Mouse (Mus musculus): Measurements from ENCODE around the gene Gpatch3. TPM values are rescaled to one million over a fixed set of nuclear protein-coding genes. Genes with fewer than 3 reads are reported as not detected.
A peak's percentile ranks its signal among the peaks of the same experiment; 100 is the strongest.

Gpatch3 gene
- polyA plus RNA-seq (2016; fragmentation: Nextera tagmentation; extraction: Ambion mirVana): 10.7 and 12.2 TPM in 2 replicates

DNA sequence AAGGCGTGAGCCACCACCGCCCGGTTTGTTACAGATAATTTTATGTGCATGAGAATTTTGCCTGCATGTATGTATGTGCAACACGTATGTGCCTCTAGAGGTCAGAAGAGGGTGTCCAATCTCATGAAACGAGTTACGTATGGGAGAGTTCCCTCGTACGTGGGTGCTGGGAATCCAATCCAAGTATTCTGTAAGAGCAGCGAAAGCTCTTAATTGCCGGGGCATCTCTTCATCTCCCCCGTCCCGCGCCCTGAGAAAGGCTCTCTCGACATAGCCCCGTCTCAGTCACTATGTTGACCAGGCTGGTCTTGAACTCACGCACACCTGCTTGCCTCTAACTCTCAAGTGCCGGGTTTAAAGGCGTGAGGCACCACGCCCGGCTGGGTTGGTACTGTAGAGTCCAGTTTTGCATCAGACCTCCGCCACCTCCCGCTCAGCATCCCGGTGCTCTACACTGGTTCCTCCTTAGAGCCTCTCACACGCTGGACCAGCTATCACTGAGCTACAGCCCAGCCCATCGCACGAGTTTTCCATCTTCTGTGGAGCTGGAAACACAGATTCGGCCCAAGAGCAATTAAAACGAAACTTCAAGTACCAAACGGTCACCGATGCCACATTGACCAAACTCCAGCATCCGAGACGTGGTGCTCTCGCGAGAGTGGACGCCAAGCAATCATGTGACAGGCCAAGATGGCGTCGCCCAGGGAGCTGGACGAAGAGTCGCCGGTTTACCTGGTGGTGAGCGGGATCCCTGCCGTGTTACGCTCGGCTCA, at the start of gene Gpatch3:
Gene Gpatch3 (plus strand): TSS at position 676 of the 773 bp plus-strand sequence.
- Histone ChIP-seq H3K36me3 (replicated peaks) (peaks cover 16% of the 10 kb centered on the region), H3K4me3 (peak within 1 kb of the TSS; percentile 97), H3K9me3 (no peaks in the 10 kb centered on the region), H3K27me3 (replicated peaks; ENCODE audit: low read depth, poor library complexity, severe bottlenecking) (no peaks in the 10 kb centered on the region), H3K4me1 (peaks cover 24% of the 10 kb centered on the region), H3K27ac (replicated peaks) (peak within 1 kb of the TSS; percentile 89)
- 8% methylated on average over 44 of the region's 44 CpGs for WGBS
- peak; percentile 93 for DNase-seq (ENCODE audit: low spot score)

GRCm38 (mm10) chr4:133527788-133528187, 46.8 kb upstream of the Gpatch3 start:
- DNase-seq (ENCODE audit: low spot score): no peak
- H3K4me1 ChIP-seq: no peaks in the 10 kb centered on the region
- 66% methylated on average over 16 of the region's 16 CpGs for WGBS
- H3K9me3 ChIP-seq: 0 out of 2 replicates have a peak, but pooled peaks cover 3% of the 10 kb centered on the region
- H3K4me3 ChIP-seq: no peak overlapping the region
- H3K27me3 ChIP-seq (replicated peaks; ENCODE audit: low read depth, poor library complexity, severe bottlenecking): no peaks in the 10 kb centered on the region
- peaks cover 67% of the 10 kb centered on the region for H3K36me3 ChIP-seq (replicated peaks)
- H3K27ac ChIP-seq (replicated peaks): no peak overlapping the region

DNA sequence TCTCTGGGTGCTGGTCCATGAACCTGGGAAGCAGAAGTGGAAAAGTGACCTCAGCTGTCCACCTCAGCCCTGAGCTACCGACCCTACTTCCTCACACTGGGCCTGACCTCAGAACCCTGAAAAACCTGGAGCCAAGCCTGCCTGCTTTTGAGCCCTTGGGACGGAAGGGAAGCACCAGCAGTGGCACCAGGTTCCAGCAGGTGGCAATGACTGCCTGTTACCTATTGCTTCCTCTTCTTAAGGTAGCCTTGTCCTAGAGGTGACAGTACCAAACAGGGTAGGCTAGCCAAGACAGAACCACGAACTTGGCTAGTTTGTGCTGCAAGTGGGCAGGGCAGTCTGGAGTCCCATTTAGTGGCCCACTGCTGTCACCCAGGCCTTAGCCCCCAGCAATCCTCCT, 41.8 kb upstream of the Gpatch3 start:
- H3K4me1 ChIP-seq: no peaks in the 10 kb centered on the region
- no peaks in the 10 kb centered on the region for H3K27me3 ChIP-seq (replicated peaks; ENCODE audit: low read depth, poor library complexity, severe bottlenecking)
- H3K9me3 ChIP-seq: no peaks in the 10 kb centered on the region
- H3K4me3 ChIP-seq: no peak overlapping the region
- H3K36me3 ChIP-seq (replicated peaks): peaks cover 100% of the 10 kb centered on the region
- no peak overlapping the region for H3K27ac ChIP-seq (replicated peaks)
- WGBS: 89% methylated on average over 3 of the region's 3 CpGs
- no peak for DNase-seq (ENCODE audit: low spot score)

GRCm38 (mm10) chr4:133536081-133536480, 38.5 kb upstream of the Gpatch3 start:
- Histone ChIP-seq H3K27me3 (replicated peaks; ENCODE audit: low read depth, poor library complexity, severe bottlenecking) (no peaks in the 10 kb centered on the region), H3K36me3 (replicated peaks) (peaks cover 100% of the 10 kb centered on the region), H3K4me3 (no peak overlapping the region), H3K27ac (replicated peaks) (no peak overlapping the region), H3K4me1 (no peaks in the 10 kb centered on the region), H3K9me3 (no peaks in the 10 kb centered on the region)
- DNase-seq (ENCODE audit: low spot score): no peak
- WGBS: 89% methylated on average over 3 of the region's 3 CpGs

DNA sequence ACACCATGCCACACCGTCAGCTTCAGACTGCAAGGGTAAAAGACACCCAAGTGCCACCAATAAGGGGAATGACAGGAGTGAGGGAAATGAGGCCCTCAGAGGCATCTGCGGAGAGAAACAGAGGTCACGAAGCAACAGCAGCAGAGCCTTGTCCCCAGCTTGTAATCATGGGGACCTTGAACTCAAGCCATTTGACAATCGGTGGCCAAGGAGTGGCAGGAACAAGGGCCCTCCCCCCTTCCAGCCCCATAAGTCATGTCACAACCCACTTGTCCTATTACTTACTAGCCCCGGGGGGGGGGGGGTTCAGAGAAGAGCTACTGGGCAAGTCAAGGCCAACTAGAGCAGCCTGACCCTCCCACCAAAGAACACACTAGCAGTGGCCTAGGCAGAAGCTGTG, 37.9 kb upstream of the Gpatch3 start:
- H3K4me3 ChIP-seq: no peak overlapping the region
- 93% methylated on average over 5 of the region's 5 CpGs for WGBS
- peaks cover 100% of the 10 kb centered on the region for H3K36me3 ChIP-seq (replicated peaks)

GRCm38 (mm10) chr4:133545272-133546231, 29.0 kb upstream of the Gpatch3 start, which contains the start of gene Nudc:
Gene Nudc, minus strand, starts transcription at chr4:133545996.
- peaks cover 38% of the 10 kb centered on the region for H3K36me3 ChIP-seq (replicated peaks)
- peak within 1 kb of the TSS; percentile 92 for H3K27ac ChIP-seq (replicated peaks)
- WGBS: under 1% methylated on average over 77 of the region's 77 CpGs
- H3K4me3 ChIP-seq: peak within 1 kb of the TSS; percentile 97
- no peaks in the 10 kb centered on the region for H3K9me3 ChIP-seq
- H3K27me3 ChIP-seq (replicated peaks; ENCODE audit: low read depth, poor library complexity, severe bottlenecking): no peaks in the 10 kb centered on the region
- peaks cover 23% of the 10 kb centered on the region for H3K4me1 ChIP-seq
- DNase-seq (ENCODE audit: low spot score): peak; percentile 98

More for the DNA sequence above, 37.9 kb upstream of the Gpatch3 start:
- no peaks in the 10 kb centered on the region for H3K9me3 ChIP-seq
- no peaks in the 10 kb centered on the region for H3K4me1 ChIP-seq
- H3K27ac ChIP-seq (replicated peaks): no peak overlapping the region
- no peak for DNase-seq (ENCODE audit: low spot score)
- H3K27me3 ChIP-seq (replicated peaks; ENCODE audit: low read depth, poor library complexity, severe bottlenecking): no peaks in the 10 kb centered on the region

DNA sequence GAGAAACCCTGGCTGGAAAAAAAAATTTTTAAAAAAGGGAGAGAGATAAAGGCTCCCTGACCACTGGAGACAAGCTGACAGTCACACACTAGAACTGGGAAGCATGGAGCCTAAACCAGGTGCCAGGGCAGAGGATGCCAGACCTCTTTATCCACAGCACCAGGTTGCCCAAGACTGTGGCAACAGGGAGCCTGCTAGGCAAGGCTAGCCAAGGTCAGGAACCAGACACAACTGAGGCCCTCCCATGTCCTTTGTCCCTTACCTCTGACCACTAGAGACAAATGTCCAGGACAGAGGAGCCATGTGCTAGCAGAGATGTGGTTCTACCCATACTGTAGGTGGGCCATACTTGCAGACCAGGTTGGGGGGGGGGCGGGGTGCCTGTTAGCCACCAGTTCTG, 22.5 kb upstream of the Gpatch3 start:
- H3K9me3 ChIP-seq: no peaks in the 10 kb centered on the region
- DNase-seq (ENCODE audit: low spot score): no peak
- H3K27ac ChIP-seq (replicated peaks): no peak overlapping the region
- WGBS: 86% methylated on average over 1 of the region's 1 CpGs
- no peaks in the 10 kb centered on the region for H3K36me3 ChIP-seq (replicated peaks)
- H3K4me3 ChIP-seq: no peak overlapping the region
- H3K4me1 ChIP-seq: peaks cover 7% of the 10 kb centered on the region
- H3K27me3 ChIP-seq (replicated peaks; ENCODE audit: low read depth, poor library complexity, severe bottlenecking): peaks cover 27% of the 10 kb centered on the region

DNA sequence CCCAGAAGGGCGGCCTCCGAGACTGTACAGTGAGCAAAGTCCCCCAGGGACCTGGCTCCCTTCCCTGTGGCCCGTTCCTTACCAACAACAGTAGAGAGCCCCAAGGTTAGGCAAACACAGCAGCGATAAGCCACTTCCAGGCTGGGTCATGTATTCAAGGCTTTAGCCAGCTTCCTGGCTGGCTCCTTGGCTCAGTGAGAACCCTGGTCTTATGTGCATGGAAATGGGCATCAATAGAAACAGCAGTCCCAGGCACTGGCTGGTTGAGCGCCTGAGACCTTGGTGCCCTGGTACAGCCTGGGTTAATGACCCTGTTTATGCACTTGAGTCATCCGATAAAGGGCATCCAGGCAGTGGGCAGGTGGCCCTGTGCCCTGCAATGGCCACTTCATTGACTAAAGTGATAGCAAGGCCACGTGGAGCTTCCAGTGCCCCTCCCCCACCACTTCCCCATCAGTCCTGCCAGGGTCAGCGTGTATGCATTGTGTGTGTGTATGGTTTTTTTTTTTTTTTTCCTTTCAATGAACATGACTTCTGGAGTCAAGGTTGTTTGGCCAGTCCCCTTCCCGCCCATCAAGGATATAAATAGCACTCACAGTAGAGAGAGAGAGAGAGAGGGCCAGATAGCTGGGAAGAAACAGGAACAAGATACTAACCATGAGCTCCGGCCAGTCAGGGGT, 21.6 kb upstream of the Gpatch3 start, which contains the start of gene Nr0b2:
Gene Nr0b2 (plus strand): TSS at position 609 of the 680 bp plus-strand sequence.
- Histone ChIP-seq H3K9me3 (no peaks in the 10 kb centered on the region), H3K36me3 (replicated peaks) (no peaks in the 10 kb centered on the region), H3K4me1 (peaks cover 15% of the 10 kb centered on the region), H3K4me3 (no peak within 1 kb of the TSS), H3K27me3 (replicated peaks; ENCODE audit: low read depth, poor library complexity, severe bottlenecking) (peaks cover 27% of the 10 kb centered on the region), H3K27ac (replicated peaks) (no peak within 1 kb of the TSS)
- WGBS: 74% methylated on average over 10 of the region's 10 CpGs
- DNase-seq (ENCODE audit: low spot score): no peak

- no peak overlapping the region for H3K27ac ChIP-seq (replicated peaks)
- no peak overlapping the region for H3K4me3 ChIP-seq
- WGBS: 78% methylated on average over 19 of the region's 19 CpGs
- no peaks in the 10 kb centered on the region for H3K36me3 ChIP-seq (replicated peaks)
- H3K9me3 ChIP-seq: no peaks in the 10 kb centered on the region
- H3K27me3 ChIP-seq (replicated peaks; ENCODE audit: low read depth, poor library complexity, severe bottlenecking): peaks cover 27% of the 10 kb centered on the region
- H3K4me1 ChIP-seq: peaks cover 15% of the 10 kb centered on the region
- DNase-seq (ENCODE audit: low spot score): no peak
These were observed 20.9 kb upstream of the Gpatch3 start for GRCm38 (mm10) chr4:133553448-133554330.

- Histone ChIP-seq H3K9me3 (no peaks in the 10 kb centered on the region), H3K27me3 (replicated peaks; ENCODE audit: low read depth, poor library complexity, severe bottlenecking) (peaks cover 16% of the 10 kb centered on the region), H3K4me1 (peaks cover 15% of the 10 kb centered on the region), H3K27ac (replicated peaks) (no peak overlapping the region), H3K4me3 (no peak overlapping the region), H3K36me3 (replicated peaks) (no peaks in the 10 kb centered on the region)
- DNase-seq (ENCODE audit: low spot score): no peak
- 27% methylated on average over 10 of the region's 10 CpGs for WGBS
These were observed 17.4 kb upstream of the Gpatch3 start for GRCm38 (mm10) chr4:133557041-133557717.

DNA sequence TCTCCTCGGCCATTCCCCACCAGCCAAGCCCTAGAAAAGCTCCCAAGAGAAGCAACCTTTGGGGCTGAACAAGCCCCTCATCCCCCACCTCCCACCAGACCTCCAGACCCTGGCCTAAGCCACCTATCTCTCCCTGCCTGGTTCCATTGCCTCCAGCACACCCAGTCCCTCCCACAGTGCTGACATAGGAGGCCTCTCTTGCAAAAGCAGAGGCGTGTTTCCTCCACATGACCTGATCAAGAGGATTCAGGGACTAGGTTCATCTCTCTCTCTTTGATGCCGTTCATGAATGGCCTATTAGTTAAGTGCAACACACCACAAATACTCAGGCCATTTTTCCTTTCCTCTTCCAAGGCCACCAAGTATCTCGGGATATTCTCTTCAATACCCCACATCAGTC, 14.7 kb upstream of the Gpatch3 start:
- no peak overlapping the region for H3K4me3 ChIP-seq
- WGBS: 82% methylated on average over 4 of the region's 4 CpGs
- peaks cover 9% of the 10 kb centered on the region for H3K4me1 ChIP-seq
- H3K27ac ChIP-seq (replicated peaks): no peak overlapping the region
- no peak for DNase-seq (ENCODE audit: low spot score)
- H3K36me3 ChIP-seq (replicated peaks): no peaks in the 10 kb centered on the region
- peaks cover 5% of the 10 kb centered on the region; the same call in 1 of the 2 replicates for H3K9me3 ChIP-seq
- H3K27me3 ChIP-seq (replicated peaks; ENCODE audit: low read depth, poor library complexity, severe bottlenecking): peaks cover 6% of the 10 kb centered on the region; the same call in 1 of the 2 replicates
